Mouse (Mus musculus): ENCODE measurements around the gene Vmn1r198.
"Not testable (repeated sequence)": the region's sequence is repeated elsewhere in the genome, so short reads cannot be mapped to it uniquely, and the experiment has no call there.

Gene Vmn1r198

DNA sequence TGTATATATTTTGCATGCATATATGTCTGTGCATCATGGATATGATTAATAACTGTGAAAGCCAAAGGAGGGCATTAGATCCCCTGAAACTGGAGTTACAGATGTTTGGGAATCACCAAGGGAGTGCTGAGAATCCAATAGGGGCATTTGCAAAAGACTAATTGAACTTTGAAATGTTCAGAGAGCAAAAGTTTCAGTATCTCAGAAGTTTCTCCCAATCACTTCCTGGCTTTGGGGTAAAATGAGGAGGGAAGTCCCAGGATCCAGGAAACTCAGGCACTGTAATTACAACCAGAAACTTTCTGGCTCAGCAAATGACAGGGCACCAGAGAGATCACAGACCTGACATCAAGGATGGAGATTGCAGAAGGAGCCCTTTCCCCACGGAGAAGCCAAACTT is at the start of gene Vmn1r198:
TSS of gene Vmn1r198 (plus strand) at position 301 of the 400 bp plus-strand sequence.
- no peak for DNase-seq (ENCODE audit: low spot score)

DNA sequence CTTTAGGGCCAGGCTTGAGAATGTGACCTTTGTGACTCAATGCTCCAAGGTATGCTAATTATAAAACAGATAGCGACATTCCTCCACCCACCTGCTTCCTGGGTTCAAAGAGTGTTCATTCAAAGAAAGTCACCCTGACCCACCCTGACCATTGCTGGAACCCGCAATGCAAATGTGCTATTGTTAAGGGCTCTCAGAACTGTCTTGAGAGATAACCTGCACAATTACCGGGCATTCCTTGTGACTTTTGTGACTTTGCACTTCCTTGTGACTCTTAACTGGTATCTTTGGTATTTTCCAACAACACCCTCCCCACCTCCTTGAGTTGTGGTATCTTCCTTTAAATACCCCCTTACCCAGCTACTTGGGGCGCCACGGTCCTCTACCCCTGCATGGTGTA is 42.1 kb upstream of the Vmn1r198 start:
- DNase-seq (ENCODE audit: low spot score) = not testable (repeated sequence)

DNA sequence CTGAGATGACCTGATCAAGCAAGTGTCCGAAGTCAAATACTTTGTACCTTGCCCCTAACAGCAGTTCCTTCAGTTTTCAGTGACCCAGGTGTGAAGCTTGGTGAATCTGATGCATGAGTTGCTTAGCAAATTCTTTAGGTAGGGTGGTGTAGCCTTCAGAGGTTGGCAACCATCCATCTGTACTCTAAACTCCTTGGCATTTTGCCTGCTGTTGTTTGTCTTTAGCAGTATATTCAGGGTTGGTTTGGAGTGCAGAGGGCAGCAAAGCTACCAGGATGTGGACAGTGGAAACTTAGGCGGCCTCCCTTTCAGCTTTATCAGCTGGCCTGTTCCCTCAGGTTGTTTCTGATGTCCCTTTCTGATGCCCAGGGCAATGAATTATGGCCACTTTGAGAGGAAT is 34.8 kb upstream of the Vmn1r198 start:
- DNase-seq (ENCODE audit: low spot score) = no peak

DNA sequence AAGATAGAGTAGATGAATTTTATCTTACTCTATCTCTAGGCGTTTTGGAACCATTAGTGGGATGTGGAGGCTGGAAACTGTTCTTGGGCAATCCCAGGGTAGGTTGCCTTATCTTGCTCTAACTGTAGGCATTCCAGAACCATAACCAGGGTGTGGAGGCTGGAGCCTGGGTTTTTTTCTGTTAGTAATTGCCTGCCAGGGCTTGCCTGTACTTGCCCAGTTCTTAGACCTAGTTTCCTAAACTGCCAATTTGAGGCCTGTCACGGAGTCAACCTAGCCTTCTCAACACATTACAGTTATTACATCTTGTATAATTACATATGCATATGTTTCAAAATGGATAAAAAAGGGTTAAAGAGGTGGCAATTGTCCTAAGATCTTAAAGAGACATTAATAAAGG is 32.8 kb upstream of the Vmn1r198 start:
- DNase-seq (ENCODE audit: low spot score) = no peak

DNA sequence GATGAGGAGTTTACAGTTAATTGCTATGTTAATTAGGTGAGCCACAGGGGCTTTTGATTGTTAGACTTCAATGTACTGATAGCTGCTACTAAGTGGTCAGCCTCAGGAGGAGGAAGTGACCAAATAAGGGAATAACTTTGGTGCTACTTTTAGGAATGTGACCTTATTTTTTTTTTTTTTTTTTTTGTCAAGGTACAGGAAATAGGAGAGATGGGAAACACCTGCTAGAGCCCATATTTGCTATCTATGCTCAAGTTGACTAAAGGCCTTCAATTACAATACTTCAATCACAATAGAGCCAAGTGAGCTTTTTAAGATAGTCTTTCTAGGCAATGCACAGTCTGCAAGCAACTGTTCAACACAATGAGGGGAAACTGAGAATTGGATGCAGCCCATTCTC is 30.1 kb upstream of the Vmn1r198 start:
- DNase-seq (ENCODE audit: low spot score) = no peak

DNA sequence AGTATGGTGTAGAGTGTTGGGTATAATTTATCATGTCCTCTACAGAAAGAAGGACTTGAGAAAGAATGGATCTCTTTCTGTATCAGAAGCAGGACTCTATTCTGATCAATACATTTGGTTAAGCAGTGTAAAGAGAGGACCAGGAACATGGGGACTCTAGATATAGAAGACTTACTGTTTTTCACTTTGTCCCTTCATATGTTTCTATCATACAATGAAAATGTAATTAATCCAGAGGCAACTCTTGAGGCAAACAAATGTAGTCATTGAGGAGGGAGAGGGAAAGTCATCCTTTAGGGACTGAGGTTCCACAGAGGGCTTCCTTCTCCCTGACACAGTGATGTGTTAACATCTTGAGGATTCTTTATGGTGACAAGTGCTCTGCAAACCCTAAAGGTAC is 25.9 kb upstream of the Vmn1r198 start, which contains the start of gene Vmn1r197:
TSS of gene Vmn1r197 (plus strand) at position 301 of the 400 bp plus-strand sequence.
- no peak for DNase-seq (ENCODE audit: low spot score)

DNA sequence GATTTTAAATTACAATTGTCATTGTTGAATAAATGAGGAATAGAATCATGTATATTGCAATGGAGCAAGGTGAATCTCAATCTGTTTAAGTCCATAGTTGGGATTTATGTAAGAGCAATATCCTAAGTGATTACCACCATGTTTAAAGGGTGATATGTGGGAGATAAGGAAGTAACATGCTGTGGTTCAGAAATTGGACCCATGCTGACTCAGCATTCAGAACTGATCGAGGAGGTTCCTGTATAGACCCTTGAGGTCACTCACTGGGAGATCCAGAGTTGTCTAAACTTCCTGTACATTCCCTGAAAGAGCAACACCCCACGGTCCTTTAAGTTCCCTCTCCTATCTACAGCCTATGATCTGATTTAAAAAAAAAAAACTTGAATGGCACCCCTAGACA is 16.9 kb upstream of the Vmn1r198 start:
- DNase-seq (ENCODE audit: low spot score) = no peak

DNA sequence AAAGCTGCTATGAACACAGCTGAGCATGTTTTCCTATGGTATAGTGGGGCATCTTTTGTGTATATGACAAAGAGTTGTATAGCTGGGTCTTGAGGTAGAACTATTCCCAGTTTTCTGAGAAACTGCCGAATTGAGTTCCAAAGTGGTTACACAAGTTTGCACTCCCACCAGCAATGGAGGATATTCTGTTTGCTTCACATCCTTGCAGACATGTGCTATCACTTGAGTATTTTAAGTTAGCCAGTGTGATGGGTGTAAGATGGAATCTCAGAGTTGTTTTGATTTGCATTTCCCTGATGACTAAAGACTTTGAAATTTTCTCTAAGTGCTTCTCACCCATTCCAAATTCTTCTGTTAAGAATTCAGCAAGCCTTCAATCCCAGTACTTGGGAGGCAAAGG is 14.6 kb upstream of the Vmn1r198 start:
- DNase-seq (ENCODE audit: low spot score) = no peak

DNA sequence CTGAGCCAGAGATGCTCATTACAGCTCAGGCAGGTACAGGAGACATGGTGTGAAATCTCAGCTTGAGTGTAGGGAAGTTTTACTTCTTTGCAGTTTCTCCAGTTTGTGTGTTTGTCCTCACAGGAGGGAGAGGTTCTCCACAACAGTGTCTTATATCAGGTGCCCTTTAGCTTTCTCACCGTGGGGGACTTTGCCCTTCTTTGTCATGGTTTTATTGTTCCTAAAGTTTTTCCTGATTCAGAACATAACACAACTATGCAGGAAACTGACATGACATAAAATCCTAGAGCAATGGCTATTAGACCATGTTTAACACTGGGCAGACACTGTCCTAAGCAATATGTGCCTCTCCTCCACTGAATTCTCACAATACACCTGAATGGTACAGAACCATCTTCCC is 649 bp downstream of the Vmn1r198 start:
- DNase-seq (ENCODE audit: low spot score) = no peak

DNA sequence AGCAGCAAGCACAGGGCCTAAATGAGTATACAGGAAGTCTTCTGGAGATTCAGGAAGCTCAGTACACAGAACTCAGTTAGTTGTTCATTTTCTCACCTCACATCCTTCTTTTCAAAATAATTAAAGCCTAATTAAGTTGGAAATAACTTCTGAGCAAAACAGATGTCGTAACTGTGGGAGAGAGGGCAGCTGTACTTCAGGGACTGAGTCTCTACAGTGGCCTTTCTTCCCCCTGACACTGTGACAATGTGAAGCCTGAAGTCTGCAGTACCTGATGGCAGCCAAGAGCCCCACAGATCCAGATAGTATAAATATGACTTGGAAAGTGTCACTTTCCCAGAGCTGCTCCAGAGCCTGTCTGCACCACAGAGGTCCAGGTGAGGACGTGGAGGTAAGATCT is 29.4 kb downstream of the Vmn1r198 start, which contains the start of gene Vmn1r199:
TSS of gene Vmn1r199 (plus strand) at position 301 of the 400 bp plus-strand sequence.
- no peak for DNase-seq (ENCODE audit: low spot score)

DNA sequence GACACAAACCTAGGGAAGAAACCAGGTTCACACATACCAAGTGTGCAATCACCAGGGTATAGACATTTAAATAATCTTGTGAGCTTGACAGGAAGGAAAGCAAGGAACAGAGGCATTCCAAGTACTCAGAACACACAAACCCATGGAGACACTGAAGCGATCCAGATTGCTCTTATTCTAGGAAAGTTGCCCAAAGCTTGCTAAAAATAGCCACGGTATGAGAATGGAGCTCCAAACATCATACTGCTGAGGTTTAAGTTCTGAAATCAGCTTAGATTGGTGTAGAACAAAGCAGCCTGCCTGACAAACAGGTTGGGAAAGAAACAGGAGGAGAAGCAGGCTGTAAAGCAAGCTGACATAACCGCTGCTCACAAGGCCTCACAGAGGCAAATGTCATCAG is 31.0 kb downstream of the Vmn1r198 start:
- DNase-seq (ENCODE audit: low spot score) = not testable (repeated sequence)

DNA sequence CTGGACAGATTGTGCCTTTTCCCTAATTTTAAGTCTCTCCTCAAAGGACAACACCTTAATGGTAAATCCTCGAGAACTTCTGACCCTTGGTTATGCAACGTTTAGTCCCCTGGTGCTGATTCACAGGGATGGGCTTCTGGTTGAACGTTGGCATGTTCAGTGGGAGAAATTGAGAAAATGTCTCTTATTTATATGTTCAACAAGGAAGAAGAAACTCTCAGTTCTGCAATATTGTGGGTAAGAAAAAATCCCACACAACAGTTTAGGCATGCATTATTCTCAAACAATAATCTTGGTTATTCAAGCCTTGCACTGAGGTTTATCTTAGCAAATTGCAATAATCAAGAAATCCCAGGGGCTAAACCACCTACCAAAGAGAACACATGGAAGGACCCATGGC is 33.2 kb downstream of the Vmn1r198 start:
- no peak for DNase-seq (ENCODE audit: low spot score)

DNA sequence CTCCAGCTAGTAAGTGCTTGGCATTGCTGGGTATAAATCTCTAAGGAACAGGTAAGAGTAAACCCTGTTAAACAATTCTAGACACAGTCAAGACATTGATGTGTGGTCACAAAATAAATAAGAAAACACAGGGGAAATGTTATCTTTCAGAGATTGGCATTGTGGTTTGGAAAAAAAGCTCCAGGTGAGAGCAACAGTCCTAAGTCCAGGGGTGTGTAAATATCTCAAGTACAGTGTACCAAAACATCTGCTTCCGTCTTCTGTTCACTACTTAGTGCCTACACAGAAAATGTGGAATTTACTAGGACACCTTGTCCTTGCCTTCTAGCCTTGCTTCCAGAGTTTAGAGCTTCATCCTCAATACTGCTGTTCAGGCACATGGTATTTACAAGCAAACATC is 36.9 kb downstream of the Vmn1r198 start:
- no peak for DNase-seq (ENCODE audit: low spot score)

DNA sequence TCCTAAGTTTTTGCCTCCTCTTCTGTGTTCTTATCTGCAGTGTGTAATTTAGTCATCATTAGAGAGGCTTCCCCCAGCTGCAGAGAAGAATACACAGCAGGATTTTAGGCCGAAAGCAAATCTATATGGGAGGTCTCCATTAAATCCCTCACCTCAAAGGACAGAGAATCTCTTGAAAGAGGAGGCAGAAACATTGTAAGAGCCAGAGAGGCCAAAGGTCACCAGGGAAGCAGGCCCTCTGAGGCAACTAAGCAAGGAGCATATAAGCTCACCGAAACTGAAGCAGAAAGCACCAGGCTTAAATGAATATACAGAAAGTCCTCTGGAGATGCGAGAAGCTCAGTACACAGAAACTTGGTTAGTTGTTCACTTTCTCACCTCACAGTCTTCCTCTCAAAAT is 39.9 kb downstream of the Vmn1r198 start, which contains the start of gene Vmn1r200:
TSS of gene Vmn1r200 (plus strand) at position 301 of the 400 bp plus-strand sequence.
- no peak for DNase-seq (ENCODE audit: low spot score)

DNA sequence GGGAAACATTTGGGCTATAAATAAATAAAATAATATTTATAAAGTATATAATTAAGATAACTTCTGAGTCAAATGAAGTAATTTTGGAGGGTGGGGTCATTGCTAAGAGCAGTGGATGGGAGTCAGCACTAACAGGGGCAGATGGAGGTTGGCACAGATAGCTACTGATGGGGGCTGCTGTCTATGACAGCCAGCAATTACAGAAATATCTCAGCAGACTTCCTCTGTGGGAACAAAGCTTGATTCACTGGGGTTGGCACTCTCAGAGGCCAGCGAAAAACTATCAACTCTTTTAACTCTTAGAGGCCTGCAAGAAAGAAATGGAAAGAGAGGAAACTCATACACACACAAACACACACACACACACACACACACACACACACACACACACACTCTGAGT is 52.8 kb downstream of the Vmn1r198 start:
- no peak for DNase-seq (ENCODE audit: low spot score)
